Mouse (Mus musculus) kidney, embryonic 16.5 days (tissue): ENCODE measurements at regions not wholly inside any gene's neighbourhood (a gene's known extent, or its start where the extent isn't known, plus 50 kb on each side); places are given as distances from the start of the nearest gene placed in this dataset.

Source experiments
- ATAC-seq: fragments of 200-750 bp; cut with Nextera tagmentation; 2 replicates; pipeline ENCODE4 v1.8.0; 2017; ENCODE audit warnings: moderate TSS enrichment; ENCODE audit not compliant: low FRiP score, low TSS enrichment
- H3K27ac ChIP-seq: fragments of 300-500 bp; sonication (generic); 2 replicates; pipeline ENCODE4 v1.5.1; 2014; ENCODE audit warnings: low read length
- H3K27me3 ChIP-seq: fragments of 300-500 bp; sonication (generic); 2 replicates; pipeline ENCODE4 v1.6.1; 2014; ENCODE audit warnings: low read length, control low read depth, mixed read lengths; ENCODE audit not compliant: insufficient read depth
- H3K36me3 ChIP-seq: fragments of 300-500 bp; sonication (generic); 2 replicates; pipeline ENCODE4 v1.6.1; 2014; ENCODE audit warnings: low read length, control low read depth, mixed read lengths; ENCODE audit not compliant: insufficient read depth
- H3K4me1 ChIP-seq: fragments of 300-500 bp; sonication (generic); 2 replicates; pipeline ENCODE4 v1.6.1; 2014; ENCODE audit warnings: low read length, control low read depth, mixed read lengths; ENCODE audit not compliant: insufficient read depth
- H3K4me2 ChIP-seq: fragments of 300-500 bp; sonication (generic); replicated peaks from 2 replicates; pipeline ENCODE4 v1.6.1; 2014; ENCODE audit warnings: low read depth, low read length
- H3K4me3 ChIP-seq: fragments of 300-500 bp; sonication (generic); 2 replicates; pipeline ENCODE4 v1.5.1; 2014; ENCODE audit warnings: mild to moderate bottlenecking, low read length
- H3K9ac ChIP-seq: fragments of 300-500 bp; sonication (generic); replicated peaks from 2 replicates; pipeline ENCODE4 v1.6.1; 2014; ENCODE audit warnings: low read length
- H3K9me3 ChIP-seq: fragments of 300-500 bp; sonication (generic); 2 replicates; pipeline ENCODE4 v1.6.1; 2016; ENCODE audit warnings: low read length, control low read depth
- WGBS: fragments of 180-500 bp; shearing (Covaris S2); extraction: QIAGEN DNeasy Blood & Tissue Kit; methylation state at CpG from one replicate; pipeline ENCODE4 v1.1.7; 2014; 5-methylcytosine and 5-hydroxymethylcytosine counted together

DNA sequence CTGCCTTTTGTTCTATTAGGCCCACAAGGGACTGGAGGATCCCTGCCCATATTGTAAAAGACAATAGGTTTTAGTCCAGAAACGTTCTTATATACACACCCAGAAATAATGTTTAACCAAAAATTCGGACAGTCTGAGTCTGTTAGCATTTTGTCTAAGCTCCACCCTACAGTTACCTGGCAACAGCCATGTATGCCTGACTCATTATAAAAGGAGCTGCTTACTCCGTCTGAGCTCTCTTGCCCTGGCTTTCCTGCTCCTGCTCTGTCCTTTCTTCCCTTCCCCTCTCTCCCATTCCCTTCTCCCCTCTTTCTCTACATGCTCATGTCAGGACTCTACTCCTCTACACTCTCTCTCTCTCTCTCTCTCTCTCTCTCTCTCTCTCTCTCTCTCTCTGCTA is 139.7 kb upstream of the Lrrn1 start:
- H3K4me2 ChIP-seq = no peak overlapping the region
- no peaks in the 10 kb centered on the region for H3K4me1 ChIP-seq
- no peak overlapping the region for H3K27ac ChIP-seq
- H3K9me3 ChIP-seq = no peaks in the 10 kb centered on the region
- no peak overlapping the region for H3K9ac ChIP-seq
- H3K4me3 ChIP-seq = no peak overlapping the region
- WGBS = 63% methylated on average over 3 of the region's 3 CpGs
- ATAC-seq = no peak
- no peaks in the 10 kb centered on the region for H3K27me3 ChIP-seq
- no peaks in the 10 kb centered on the region for H3K36me3 ChIP-seq

DNA sequence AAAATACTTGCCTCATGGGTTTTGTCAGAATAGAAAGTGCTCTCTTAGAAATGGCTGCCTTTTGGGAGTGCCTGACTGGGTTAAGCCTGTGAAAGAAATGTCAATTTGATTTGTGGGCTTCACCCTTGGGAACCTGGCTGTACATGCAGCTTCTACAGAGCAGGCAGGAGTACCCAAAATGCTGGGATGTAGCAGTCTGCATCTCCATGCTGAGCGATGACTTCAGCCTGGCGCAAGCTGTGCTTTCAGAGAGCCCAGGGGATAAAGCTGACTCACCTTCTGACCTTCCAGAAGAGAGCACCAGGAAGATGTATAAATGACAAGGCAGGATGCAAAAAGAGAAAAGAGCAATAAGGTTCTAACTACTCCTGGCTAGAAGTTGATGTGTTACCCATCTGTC is 135.0 kb upstream of the Lrrn1 start:
- H3K4me3 ChIP-seq = no peak overlapping the region
- no peaks in the 10 kb centered on the region for H3K27me3 ChIP-seq
- WGBS = 69% methylated on average over 2 of the region's 2 CpGs
- H3K9ac ChIP-seq = no peak overlapping the region
- no peaks in the 10 kb centered on the region for H3K4me1 ChIP-seq
- H3K9me3 ChIP-seq = no peaks in the 10 kb centered on the region
- no peak overlapping the region for H3K4me2 ChIP-seq
- no peak for ATAC-seq
- H3K27ac ChIP-seq = no peak overlapping the region
- no peaks in the 10 kb centered on the region for H3K36me3 ChIP-seq

DNA sequence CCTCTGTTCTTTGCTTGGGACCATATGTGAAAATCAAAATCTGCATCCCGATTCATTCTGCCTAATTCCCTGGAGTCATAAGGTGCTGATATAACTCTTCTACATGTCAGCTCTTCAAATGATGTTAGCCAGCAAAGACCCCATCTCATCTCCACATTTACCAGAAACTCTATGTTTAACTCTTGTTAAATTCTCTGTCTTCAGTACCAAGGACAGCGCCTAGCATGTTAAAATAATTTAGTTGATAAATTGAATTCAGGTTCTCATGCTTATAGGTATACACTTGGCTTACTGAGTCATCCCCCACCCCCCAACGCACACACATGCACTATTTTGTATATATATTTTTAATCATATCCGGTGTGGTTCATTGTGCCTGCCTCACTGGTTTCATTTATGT is 113.8 kb upstream of the Lrrn1 start:
- 73% methylated on average over 4 of the region's 4 CpGs for WGBS
- H3K27ac ChIP-seq = no peak overlapping the region
- H3K36me3 ChIP-seq = no peaks in the 10 kb centered on the region
- H3K9me3 ChIP-seq = no peaks in the 10 kb centered on the region
- no peak overlapping the region for H3K4me2 ChIP-seq
- H3K4me3 ChIP-seq = no peak overlapping the region
- H3K9ac ChIP-seq = no peak overlapping the region
- no peak for ATAC-seq
- no peaks in the 10 kb centered on the region for H3K27me3 ChIP-seq
- H3K4me1 ChIP-seq = no peaks in the 10 kb centered on the region

DNA sequence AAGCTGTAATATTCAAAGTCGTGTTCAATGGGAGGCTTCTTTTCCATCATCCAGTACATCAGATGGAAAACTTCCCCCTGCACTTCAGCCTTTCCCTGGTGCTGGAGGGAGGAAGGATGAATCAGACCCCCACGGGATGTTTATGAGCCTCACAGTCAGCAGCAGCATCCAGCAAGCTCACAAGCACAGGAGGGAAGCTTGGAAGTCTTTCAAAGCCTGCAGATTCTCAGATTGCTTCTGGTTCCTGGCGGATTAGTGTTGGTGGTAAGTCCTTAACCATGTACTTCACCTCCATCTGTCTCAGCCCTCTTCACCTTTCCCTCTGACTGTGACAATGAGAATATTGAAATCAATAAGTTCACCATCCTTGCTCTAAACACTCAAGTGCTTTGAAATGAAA is 107.5 kb upstream of the Lrrn1 start:
- Histone ChIP-seq H3K4me3 (no peak overlapping the region), H3K4me2 (no peak overlapping the region), H3K27me3 (no peaks in the 10 kb centered on the region), H3K9me3 (no peaks in the 10 kb centered on the region), H3K27ac (no peak overlapping the region), H3K9ac (no peak overlapping the region), H3K36me3 (no peaks in the 10 kb centered on the region), H3K4me1 (no peaks in the 10 kb centered on the region)
- ATAC-seq = no peak
- 35% methylated on average over 3 of the region's 3 CpGs for WGBS

DNA sequence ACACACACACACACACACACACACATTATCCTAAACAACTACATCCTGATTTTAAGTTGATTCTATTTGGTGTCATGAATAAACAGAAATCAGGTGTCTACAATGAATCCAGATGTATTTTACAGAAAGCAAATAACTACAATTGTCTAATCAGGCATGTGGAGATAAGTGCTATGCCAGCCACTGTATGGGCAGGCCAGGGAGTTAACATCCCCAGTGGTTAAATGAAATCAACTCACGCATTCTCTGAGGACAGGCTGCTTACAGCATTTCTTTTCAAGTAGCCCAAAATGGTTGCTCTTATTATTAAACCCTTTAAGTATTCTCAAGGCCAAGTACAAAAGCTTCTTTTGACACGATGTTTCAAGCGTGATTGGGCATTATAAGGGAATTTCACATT is 103.0 kb upstream of the Lrrn1 start:
- Histone ChIP-seq H3K9ac (no peak overlapping the region), H3K4me3 (no peak overlapping the region), H3K4me1 (no peaks in the 10 kb centered on the region), H3K27ac (no peak overlapping the region), H3K27me3 (no peaks in the 10 kb centered on the region), H3K4me2 (no peak overlapping the region), H3K9me3 (no peaks in the 10 kb centered on the region), H3K36me3 (no peaks in the 10 kb centered on the region)
- WGBS = 84% methylated on average over 3 of the region's 3 CpGs
- no peak for ATAC-seq

DNA sequence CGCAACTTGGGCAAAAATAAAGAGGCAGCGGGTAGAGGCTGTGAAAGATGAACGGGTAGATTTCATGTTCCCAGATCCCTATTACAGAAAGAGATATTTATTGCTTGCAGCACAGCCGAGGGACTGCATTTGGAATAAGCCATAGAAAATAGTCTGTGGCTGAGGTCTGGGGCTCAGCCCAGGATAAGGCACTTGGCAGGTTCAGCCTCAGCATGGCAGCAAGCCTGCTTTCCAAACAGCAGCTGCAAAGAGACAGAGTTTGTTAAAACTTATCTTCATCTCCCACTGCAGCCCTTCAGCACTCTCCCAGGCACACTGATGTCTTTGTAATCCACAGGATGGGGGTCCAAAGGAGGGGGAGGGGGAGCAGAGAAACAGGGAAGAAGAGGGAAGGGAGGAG is 98.5 kb upstream of the Lrrn1 start:
- no peak for ATAC-seq
- no peak overlapping the region for H3K4me2 ChIP-seq
- H3K27ac ChIP-seq = no peak overlapping the region
- no peaks in the 10 kb centered on the region for H3K27me3 ChIP-seq
- no peak overlapping the region for H3K4me3 ChIP-seq
- 67% methylated on average over 4 of the region's 4 CpGs for WGBS
- no peaks in the 10 kb centered on the region for H3K4me1 ChIP-seq
- no peaks in the 10 kb centered on the region for H3K36me3 ChIP-seq
- H3K9ac ChIP-seq = no peak overlapping the region
- no peaks in the 10 kb centered on the region for H3K9me3 ChIP-seq

DNA sequence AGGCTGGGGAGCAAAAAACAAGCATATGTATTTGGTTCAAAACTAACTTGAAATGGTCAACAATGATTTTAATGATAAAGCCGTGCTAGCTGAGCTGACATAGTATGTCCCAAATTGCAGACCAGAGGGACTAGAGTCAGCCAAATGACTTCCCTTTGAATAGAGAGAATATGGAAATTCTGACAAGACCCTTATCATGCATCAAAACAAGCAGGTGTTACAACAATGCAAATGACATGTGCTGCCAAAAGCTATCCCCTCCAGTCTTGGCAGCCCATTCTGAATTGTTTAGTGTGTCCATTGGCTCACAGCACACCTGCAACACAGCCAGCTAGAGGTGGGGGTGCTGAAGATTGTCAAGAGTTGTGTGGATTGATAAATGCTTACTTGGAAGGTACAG is 87.5 kb upstream of the Lrrn1 start:
- H3K4me2 ChIP-seq = no peak overlapping the region
- WGBS = 75% methylated on average over 1 of the region's 1 CpGs

DNA sequence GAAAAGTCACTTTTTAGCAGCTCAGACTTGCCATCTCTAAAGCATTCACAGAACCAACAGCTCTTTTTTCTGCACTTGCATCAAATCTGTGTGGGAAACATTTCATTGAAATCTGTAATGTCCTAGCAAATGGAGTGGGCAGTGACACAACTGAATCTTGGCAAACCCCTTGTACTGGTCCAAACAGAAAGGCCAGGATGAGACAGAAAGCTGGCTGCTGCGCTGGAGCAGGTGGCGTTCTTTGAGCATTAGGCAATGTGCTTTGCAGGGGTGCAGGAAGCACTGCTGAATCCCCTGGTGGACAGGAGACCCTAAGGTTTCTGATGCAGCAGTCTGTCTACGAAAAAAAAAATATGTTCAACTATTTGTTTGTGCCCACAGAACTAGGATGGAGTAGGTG is 85.2 kb upstream of the Lrrn1 start:
- no peak for ATAC-seq
- no peaks in the 10 kb centered on the region for H3K4me1 ChIP-seq
- H3K27ac ChIP-seq = no peak overlapping the region
- no peak overlapping the region for H3K4me2 ChIP-seq
- H3K9ac ChIP-seq = no peak overlapping the region
- no peaks in the 10 kb centered on the region for H3K27me3 ChIP-seq
- no peak overlapping the region for H3K4me3 ChIP-seq
- H3K9me3 ChIP-seq = no peaks in the 10 kb centered on the region
- H3K36me3 ChIP-seq = no peaks in the 10 kb centered on the region
- WGBS = 77% methylated on average over 3 of the region's 3 CpGs

More for the DNA sequence above, 87.5 kb upstream of the Lrrn1 start:
- Histone ChIP-seq H3K4me3 (no peak overlapping the region), H3K9me3 (no peaks in the 10 kb centered on the region), H3K27ac (no peak overlapping the region), H3K4me1 (no peaks in the 10 kb centered on the region), H3K27me3 (no peaks in the 10 kb centered on the region), H3K9ac (no peak overlapping the region), H3K36me3 (no peaks in the 10 kb centered on the region)
- ATAC-seq = no peak

DNA sequence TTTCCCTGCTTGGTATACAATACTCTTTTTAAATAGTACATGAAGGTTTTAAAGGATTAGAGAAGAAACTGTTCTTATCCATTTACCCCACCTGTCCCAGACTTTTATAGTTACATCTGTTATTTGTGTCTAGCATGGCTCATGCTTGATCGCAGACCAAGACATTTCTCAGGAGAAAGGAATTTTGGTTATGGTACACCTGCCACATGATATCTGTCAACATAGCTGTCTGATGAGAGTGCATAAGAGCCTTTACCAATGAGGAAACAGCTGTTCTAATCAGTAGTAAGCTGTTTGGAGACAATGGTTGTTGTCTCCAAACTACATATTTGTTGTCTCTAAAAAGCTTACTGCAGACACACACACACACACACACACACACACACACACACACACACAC is 70.3 kb upstream of the Lrrn1 start:
- Histone ChIP-seq H3K27ac (no peak overlapping the region), H3K9me3 (no peaks in the 10 kb centered on the region), H3K4me3 (no peak overlapping the region), H3K4me2 (no peak overlapping the region), H3K4me1 (no peaks in the 10 kb centered on the region), H3K9ac (no peak overlapping the region), H3K27me3 (no peaks in the 10 kb centered on the region), H3K36me3 (no peaks in the 10 kb centered on the region)
- 82% methylated on average over 1 of the region's 1 CpGs for WGBS
- no peak for ATAC-seq

DNA sequence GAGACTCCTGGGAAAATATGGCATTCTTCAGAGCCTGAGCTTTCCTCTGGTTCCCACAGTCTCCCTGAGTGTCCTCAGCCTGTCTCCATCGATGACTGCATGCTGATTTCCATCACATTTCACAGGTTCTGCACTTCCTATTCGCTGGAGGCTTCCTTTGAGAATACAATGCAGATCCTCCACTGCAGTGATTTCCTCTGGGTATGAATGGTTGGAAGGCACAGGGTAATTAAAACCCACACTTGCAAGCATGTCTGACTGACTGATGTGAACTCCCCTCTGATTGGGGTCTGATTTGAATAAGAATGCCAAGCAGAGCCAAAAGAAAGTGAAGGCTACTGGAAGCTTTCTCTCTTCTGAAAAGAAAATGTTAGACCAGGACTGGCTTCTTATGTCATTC is 67.1 kb upstream of the Lrrn1 start:
- Histone ChIP-seq H3K36me3 (no peaks in the 10 kb centered on the region), H3K27me3 (no peaks in the 10 kb centered on the region), H3K27ac (no peak overlapping the region), H3K4me3 (no peak overlapping the region), H3K4me2 (no peak overlapping the region), H3K9me3 (no peaks in the 10 kb centered on the region), H3K4me1 (no peaks in the 10 kb centered on the region), H3K9ac (no peak overlapping the region)
- ATAC-seq = no peak
- WGBS = 30% methylated on average over 2 of the region's 2 CpGs

DNA sequence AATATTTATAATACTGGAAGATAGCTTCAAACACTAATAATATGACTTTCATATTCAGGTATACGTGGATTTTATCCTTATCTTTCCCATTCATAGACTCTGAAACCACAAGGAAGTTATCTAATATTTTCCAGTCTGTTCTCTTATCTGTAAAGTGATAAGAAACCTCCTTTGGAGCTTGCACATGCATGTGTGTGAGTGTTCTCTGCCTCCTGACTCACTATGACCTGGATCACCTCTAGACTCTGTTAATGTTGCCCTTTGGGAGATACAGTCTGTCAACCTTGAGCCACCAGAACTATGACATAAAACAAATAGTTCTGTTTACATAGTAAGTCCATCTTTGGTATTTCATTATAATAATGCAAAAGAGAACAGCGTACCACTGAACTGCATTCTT is 56.2 kb upstream of the Lrrn1 start:
- no peaks in the 10 kb centered on the region for H3K27me3 ChIP-seq
- H3K4me2 ChIP-seq = no peak overlapping the region
- H3K9me3 ChIP-seq = no peaks in the 10 kb centered on the region
- no peak for ATAC-seq
- no peak overlapping the region for H3K9ac ChIP-seq
- no peaks in the 10 kb centered on the region for H3K4me1 ChIP-seq
- H3K27ac ChIP-seq = no peak overlapping the region
- no peaks in the 10 kb centered on the region for H3K36me3 ChIP-seq
- no peak overlapping the region for H3K4me3 ChIP-seq
- WGBS = 75% methylated on average over 2 of the region's 2 CpGs
